Mouse (Mus musculus): ENCODE results near the gene Sorcs3.

DNA sequence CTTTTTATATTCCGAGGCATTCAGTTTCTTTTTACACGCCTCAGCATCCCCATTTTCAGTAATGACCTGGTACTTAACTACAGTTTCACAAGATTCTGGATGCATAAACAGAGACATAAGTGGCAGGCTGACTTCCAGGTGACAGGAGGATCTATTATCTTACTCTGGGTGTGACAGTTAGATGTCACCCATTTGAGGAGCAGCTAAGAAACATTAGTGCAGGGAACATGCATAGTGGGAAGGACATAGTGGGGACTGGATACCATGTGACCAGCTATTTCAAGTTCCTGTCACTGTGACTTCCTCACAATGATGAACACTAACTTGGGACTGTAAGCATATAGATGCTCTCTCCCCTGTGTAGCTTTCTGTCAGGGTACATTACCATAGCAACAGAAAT lies 156.3 kb downstream of the Sorcs3 start:
- no peak for TF ChIP-seq POLR2A (IDR thresholded peaks at IDR 0.05; ENCODE audit: insufficient read length, low read depth)
- TF ChIP-seq POLR2AphosphoS2 (IDR thresholded peaks at IDR 0.05; ENCODE audit: insufficient read length, low read depth): no peak
- TF ChIP-seq MAX (IDR thresholded peaks at IDR 0.05; ENCODE audit: low read depth): no peak
- no peak for TF ChIP-seq CEBPB (IDR thresholded peaks at IDR 0.05; ENCODE audit: insufficient read depth, poor library complexity, severe bottlenecking)
- no peak for TF ChIP-seq USF1 (IDR thresholded peaks at IDR 0.05; ENCODE audit: low read depth)
- no peak for TF ChIP-seq TCF12 (IDR thresholded peaks at IDR 0.05; ENCODE audit: insufficient read depth, poor library complexity, severe bottlenecking)
- TF ChIP-seq MYOD1 (IDR thresholded peaks at IDR 0.05; ENCODE audit: control insufficient read depth in 1 of 3, insufficient read length in 2 of 3, low read depth in 2 of 3): no peak
- TF ChIP-seq E2F4 (IDR thresholded peaks at IDR 0.05; ENCODE audit: insufficient read depth): no peak
- TF ChIP-seq MYOG (IDR thresholded peaks at IDR 0.05; ENCODE audit: control insufficient read depth in 1 of 3, insufficient read depth in 1 of 3, insufficient read length in 2 of 3, low read depth in 2 of 3): no peak
- TF ChIP-seq SRF (IDR thresholded peaks at IDR 0.05; ENCODE audit: control insufficient read depth, insufficient read length, low read depth): no peak
- no peak for TF ChIP-seq REST (IDR thresholded peaks at IDR 0.05; ENCODE audit: insufficient read depth, insufficient read length)
